Mouse (Mus musculus) ZHBTc4 (cell line): Measurements from ENCODE around the gene Hdac10.

Experiments used
- DNase-seq: peaks from one replicate; pipeline ENCODE4 v3.0.0-alpha.2; 2011; ENCODE audit warnings: low read depth, low spot score

The Hdac10 gene

DNA sequence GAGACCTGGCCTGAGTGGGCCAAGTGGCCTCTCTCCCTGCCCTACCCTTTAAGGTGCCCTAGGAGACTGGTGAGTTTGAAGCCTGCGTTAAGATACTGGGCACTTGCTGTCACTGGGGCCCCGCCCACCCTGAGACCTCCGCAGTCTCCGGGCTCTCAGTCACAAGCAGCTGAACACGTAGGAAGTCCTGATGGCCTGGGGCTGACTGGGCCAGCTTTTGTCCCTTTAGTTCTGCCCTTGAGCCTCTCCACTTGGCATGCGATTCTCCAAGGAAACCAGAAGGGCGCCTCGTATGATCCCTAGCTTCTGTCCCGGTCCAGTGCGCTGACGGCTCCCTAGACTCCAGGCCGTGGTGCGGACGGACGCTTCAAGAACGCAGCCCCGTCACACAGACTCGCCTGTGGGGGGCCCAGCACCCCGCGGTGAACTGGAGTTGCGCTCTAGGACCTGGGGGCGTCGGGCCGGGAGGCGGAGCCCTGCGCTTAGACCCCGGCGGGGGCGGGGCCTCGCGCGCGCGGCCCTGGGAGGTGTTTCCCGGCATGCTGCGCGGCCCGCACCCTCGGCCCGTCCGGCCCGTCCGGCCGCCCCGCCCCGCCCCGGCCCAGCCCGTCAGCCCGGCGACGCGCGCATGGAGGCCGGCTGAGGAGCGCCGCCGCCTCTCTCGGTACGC, 52.9 kb downstream of the Hdac10 start:
- DNase-seq, result peak; percentile 85

DNA sequence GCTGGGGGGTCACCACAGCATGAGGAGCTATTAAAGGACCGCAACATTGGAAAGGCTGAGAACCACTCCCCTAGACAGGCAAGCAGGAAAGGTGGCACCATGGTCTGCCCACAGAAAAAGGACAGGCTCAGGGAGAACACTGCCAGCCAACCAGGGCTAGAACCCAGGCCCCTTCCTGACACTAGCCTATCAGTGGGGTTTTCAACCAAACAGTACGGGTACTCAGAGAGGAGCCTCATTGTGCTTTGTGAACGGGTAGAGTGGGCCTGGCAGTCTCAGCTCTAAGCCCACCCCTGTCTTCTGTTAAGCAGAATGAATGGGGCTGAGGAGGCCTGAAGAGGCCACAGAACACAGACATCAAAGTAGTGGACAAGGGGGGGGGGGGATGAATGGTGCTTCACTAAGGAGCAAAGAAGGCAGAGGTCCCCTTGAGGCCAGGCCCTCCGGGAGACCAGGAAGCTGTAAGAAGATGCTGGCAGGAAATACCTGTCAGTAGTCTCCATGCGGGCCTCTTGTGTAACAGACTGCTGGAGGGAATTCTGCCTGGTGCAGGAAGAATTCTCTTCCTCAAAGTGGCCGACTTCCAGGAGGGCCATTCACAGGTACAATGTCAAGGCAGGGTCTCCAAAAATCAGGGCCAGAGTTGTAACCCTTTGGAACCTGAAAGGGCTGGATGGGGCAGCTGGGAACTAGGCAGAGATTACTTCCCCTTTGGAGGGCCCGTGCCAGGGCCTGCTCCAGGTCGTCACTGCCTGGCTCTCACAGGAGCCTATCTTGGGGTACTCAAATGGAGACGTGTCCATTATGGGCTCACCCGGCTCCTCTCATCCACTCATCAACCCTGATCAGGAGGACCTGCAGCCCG, 53.7 kb downstream of the Hdac10 start, which contains the start of gene Trabd:
Trabd (plus strand) TSS at position 512 of the 865 bp plus-strand sequence.
- DNase-seq, result no peak

DNA sequence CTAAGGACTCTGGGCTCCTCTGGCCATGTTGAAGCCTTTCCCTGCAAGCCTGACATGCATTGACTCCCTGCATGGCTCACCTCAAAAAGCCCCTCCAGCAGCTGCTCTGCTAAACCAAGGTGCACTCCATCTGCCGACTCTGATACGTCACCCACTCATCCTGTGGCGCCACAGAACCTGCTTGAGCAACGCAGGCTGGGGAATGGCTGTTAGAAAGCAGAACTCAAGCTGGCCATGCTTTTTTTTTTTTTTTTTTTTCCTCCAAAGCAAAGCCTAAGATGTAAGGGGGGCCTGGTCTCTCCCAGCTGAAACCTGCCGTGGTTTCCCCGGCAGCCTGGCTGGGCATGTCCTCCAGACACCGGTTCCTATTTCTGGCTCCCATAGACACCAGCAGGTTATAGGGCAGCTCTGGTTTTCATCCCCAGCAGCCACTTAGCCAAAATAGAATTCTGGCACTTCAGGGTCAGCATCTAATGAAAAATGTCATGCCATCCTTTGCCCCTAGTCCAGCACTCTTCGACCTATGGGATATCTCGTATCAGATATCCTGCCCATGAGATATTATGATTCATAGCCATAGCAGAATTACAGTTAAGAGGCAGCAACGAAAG, 54.4 kb downstream of the Hdac10 start:
- no peak for DNase-seq
